Mouse (Mus musculus) heart, adult 11 months (tissue): ENCODE data around the gene Tnfrsf14.

Experiments used
- DNase-seq: peaks from one replicate; pipeline ENCODE4 v3.0.0; 2022

The Tnfrsf14 gene

GRCm38 (mm10) chr4:154914252-154914651 lies 14.1 kb downstream of the Tnfrsf14 start:
- DNase-seq = no peak

DNA sequence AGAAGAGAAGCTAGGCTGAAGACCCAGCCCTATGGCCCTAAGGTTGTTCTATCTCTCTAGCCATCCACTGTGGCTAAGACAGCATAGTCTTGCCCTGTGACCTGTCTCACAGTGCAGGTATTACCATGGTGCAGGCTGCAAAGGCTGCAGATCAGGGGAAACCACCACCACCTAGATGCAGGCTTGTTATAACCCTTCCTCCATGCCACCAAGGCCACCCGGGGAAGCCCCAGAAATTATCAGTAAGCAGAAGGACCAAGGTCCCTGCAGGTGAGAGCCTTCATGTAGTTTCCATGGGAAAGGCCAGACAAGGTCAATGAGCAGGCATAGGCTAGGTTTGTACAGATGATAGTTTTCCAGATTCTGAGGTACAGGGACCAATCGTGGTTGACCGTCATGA lies 14.5 kb downstream of the Tnfrsf14 start:
- peak; percentile 74 for DNase-seq

DNA sequence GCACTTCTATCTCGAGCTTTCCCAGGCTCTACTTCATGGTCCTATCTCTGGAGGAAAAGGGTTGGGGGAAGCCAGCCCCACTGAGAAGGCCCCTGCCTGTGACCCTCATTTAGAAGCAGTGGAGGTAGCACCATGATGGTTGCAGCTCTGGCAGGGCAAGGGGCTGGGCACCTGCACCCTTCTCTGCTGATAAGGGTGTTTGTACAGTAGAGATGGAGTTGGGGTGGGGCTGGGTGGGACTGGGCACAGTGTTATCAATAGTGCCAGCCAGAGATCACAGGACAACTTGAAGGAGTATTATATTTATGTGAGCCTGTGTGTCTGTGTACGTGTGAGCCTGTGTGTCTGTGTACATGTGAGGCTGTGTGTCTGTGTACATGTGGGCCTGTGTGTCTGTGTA lies 16.7 kb downstream of the Tnfrsf14 start:
- no peak for DNase-seq

GRCm38 (mm10) chr4:154910606-154911522 lies 17.5 kb downstream of the Tnfrsf14 start:
- peak; percentile 96 for DNase-seq

GRCm38 (mm10) chr4:154908490-154908889 lies 19.9 kb downstream of the Tnfrsf14 start:
- no peak for DNase-seq

GRCm38 (mm10) chr4:154907833-154908232 lies 20.5 kb downstream of the Tnfrsf14 start:
- DNase-seq = peak; percentile 93

DNA sequence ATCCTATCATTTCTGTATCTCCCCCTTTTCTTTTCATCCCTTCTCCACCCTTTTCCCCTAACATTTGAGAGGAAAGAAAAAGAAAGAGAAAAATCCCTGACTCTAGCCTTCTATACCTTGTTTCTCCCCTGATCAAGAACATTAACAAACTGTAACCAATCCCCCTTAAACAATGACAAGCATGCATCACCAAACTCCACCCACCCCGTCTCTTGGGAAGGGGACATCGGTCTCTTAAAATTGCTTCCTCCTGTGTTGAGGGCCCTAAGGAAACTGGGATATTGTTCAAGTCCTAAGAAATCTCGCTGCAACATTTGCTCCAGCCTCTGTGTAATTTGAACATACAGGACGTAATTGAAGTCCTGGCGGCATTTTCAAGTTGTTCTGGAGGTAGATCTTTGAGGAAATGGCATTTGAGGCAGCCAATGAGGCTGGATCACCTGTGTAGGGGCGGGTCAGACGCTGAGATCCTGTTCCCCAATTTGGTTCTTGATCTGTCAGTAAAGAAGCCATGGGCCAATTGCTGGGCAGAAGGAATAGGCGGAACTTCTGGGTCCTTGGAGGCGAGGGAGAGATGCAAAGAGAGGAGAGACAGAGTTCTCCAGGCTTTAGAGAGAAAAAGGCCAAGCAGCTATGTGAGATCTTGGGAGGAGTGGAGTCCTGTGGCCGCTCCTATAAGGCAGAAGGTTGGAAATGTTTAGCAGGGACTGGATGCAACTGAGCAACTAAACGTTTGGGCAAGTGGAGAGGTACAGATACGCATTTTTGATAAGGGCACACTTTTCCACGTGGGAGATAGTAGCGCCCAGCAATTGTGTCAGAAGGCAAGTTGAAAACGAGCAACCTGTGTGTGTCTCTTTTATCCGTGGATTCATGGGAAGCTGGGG lies 23.9 kb downstream of the Tnfrsf14 start:
- peak; percentile 98 for DNase-seq

DNA sequence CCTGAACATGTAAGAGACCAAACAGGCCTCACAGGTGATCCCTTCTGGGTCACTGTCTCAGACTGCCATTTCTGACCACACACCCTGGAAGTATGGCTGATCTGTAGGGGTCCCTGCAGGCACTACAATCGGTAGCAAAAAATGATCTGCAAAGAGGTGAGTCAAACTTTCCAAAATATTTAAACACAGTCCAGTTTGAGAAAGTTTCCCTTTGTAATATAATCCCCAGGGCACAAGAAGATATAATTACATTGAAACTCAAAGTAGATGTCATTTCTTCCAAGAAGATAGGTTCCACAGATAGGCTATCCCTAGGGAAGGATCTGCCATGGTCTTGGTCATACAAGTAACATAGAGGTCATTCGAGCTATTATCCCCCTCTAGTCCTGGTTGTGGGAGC lies 26.0 kb downstream of the Tnfrsf14 start:
- peak; percentile 52 for DNase-seq

- DNase-seq = peak; percentile 99
These were observed 29.6 kb downstream of the Tnfrsf14 start, which contains the start of gene Fam213b for GRCm38 (mm10) chr4:154898506-154899446. TSS of gene Fam213b (minus strand) at chr4:154899135.

DNA sequence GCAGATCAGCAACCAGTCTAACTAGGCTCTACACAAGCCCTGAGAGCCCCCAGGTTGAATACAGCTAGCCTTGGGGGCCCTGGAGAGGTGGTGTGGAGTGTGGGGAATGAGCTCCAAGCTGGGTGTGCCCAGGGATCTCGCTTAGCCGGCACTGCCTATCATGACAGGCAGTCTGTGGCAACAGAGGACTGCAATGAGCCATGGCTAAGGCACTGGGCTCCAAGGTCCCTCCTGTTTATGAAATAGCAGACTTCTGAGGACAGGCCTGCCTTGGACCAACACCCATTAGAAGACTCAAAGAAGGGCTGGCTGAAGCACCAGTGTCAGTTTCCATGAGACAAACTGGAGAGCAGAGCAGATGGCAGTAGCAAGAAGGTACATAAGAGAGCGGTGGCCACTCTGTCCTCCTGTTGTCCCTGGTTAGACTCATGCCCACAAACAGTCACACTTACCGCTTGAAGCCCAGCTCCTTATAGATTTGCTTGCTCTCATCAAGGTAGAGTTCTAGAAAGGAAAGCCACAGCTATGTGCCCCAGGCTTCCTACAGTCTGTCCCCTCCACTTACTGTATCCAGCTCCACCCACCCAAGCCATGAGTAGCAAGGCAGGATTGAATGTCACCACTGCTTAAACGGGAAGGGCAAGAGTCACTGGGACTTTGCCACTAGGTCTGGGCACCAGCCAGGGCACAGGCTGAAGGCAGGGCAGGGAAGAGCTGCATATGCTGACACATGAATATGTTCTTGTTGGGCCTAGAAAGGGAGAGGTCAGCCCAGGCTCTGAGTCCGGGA lies 30.5 kb downstream of the Tnfrsf14 start:
- DNase-seq = peak; percentile 75

- peak; percentile 71 for DNase-seq
These were observed 32.8 kb downstream of the Tnfrsf14 start for GRCm38 (mm10) chr4:154895549-154895948.

- no peak for DNase-seq
These were observed 37.5 kb downstream of the Tnfrsf14 start for GRCm38 (mm10) chr4:154890887-154891286.

- peak; percentile 82 for DNase-seq
These were observed 40.6 kb downstream of the Tnfrsf14 start for GRCm38 (mm10) chr4:154887593-154888250.

DNA sequence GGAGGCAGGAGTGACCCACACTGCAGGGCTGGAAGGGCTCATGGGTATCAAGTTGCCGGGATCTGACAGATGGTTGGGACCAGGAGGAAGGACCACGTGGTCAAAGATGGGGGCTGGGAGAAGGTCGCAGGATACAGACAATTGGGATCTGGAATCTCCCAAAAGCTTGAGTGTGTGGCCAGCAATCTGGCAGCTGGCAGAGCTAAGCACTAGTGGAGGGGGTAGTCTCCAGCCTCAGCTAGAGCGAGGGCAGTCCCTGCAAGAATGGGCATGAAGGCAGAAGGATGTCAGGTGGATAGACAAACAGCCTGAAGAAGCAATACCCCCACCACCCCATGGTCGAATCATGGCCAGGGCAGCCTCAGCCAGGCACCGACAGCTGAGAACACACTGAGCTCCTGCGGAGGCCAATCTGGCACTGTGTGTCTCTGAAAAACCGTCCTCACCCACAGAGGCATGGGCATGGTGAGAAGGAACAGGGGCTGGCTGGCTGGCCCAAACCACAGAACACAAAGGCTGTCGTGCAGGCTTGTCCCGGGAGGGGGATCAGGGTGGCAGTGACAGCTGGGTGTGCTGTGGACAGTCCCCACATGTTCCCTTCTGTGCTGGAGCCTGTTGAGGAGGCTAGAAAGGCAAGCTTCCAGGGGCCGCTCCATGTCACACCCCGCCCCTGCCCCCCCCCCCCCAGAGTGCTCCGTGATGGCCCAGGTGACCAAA lies 41.3 kb downstream of the Tnfrsf14 start:
- no peak for DNase-seq

DNA sequence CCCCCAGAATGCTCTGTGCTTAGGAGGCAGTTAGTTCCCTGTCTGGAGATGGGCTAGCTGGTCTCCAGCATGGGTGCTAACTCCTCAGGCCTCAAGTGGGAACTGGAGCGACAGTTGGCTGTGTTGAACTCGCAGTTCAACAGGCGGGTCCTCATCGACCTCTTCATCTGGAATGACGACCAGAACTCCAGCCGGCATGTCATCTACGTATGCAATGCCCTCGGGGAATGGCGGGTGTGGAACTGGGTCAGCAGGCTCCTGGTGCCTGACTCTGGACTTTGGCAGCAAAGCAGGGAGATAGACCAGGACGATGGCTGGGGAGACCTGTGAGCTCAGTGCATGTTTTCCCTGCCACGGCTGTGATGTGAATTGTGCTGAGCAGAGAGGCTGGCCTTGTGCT lies 42.9 kb downstream of the Tnfrsf14 start:
- DNase-seq = peak; percentile 89

GRCm38 (mm10) chr4:154882014-154882659 lies 46.2 kb downstream of the Tnfrsf14 start:
- peak; percentile 89 for DNase-seq

DNA sequence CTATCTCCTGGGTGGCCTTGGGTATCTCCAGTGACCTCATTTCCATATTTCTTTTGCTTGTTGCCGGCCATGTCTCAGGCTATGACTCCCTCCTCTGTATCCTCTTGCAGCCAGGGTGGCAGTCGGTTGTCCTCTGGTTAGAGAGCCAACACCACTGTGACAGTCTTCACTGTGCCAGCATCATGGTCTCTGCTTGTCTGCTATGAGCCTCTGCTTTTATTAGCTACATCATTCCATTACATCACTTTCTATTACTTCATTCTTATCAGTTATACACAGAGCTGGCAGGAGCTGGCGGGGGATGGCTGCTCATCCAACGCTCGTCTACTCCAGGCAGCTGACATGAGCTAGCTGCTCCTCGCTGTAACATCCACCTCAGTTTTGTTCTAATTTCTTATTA lies 47.6 kb downstream of the Tnfrsf14 start:
- DNase-seq = peak; percentile 96

GRCm38 (mm10) chr4:154877864-154878548 lies 50.4 kb downstream of the Tnfrsf14 start:
- DNase-seq = peak; percentile 98

GRCm38 (mm10) chr4:154873186-154873585 lies 55.2 kb downstream of the Tnfrsf14 start:
- peak; percentile 83 for DNase-seq
